Mouse (Mus musculus) hindbrain, embryonic 16.5 days (tissue): ENCODE results near the gene Myl7. TPM values are rescaled to one million over a fixed set of nuclear protein-coding genes. Genes with fewer than 3 reads are reported as not detected.

Experiments used
- ATAC-seq: fragments of 200-750 bp; cut with Nextera tagmentation; 2 replicates; pipeline ENCODE4 v1.8.0; 2017; ENCODE audit warnings: moderate TSS enrichment, moderate library complexity
- H3K27ac ChIP-seq: fragments of 300-500 bp; sonication (generic); 2 replicates; pipeline ENCODE4 v1.5.1; 2014; ENCODE audit warnings: low read depth, mild to moderate bottlenecking, control low read depth, low read length, moderate library complexity
- H3K27me3 ChIP-seq: fragments of 300-500 bp; sonication (generic); replicated peaks from 2 replicates; pipeline ENCODE4 v1.6.1; 2014; ENCODE audit warnings: low read length; ENCODE audit not compliant: control insufficient read depth, insufficient read depth
- H3K36me3 ChIP-seq: fragments of 300-500 bp; sonication (generic); 2 replicates; pipeline ENCODE4 v1.6.1; 2014; ENCODE audit warnings: mild to moderate bottlenecking, low read length, moderate library complexity, mixed read lengths; ENCODE audit not compliant: control insufficient read depth, insufficient read depth
- H3K4me1 ChIP-seq: fragments of 300-500 bp; sonication (generic); 2 replicates; pipeline ENCODE4 v1.6.1; 2014; ENCODE audit warnings: low read depth, low read length; ENCODE audit not compliant: control insufficient read depth, insufficient read depth
- H3K4me2 ChIP-seq: fragments of 300-500 bp; sonication (generic); 2 replicates; pipeline ENCODE4 v1.6.1; 2014; ENCODE audit warnings: mild to moderate bottlenecking, low read length, control low read depth, moderate library complexity
- H3K4me3 ChIP-seq: fragments of 300-500 bp; sonication (generic); 2 replicates; pipeline ENCODE4 v1.5.1; 2014; ENCODE audit warnings: mild to moderate bottlenecking, low read length, control low read depth, moderate library complexity
- H3K9ac ChIP-seq: fragments of 300-500 bp; sonication (generic); 2 replicates; pipeline ENCODE4 v1.6.1; 2014; ENCODE audit warnings: low read depth, mild to moderate bottlenecking, control low read depth, low read length, moderate library complexity
- H3K9me3 ChIP-seq: fragments of 300-500 bp; sonication (generic); 2 replicates; pipeline ENCODE4 v1.6.1; 2014; ENCODE audit warnings: mild to moderate bottlenecking, low read length, moderate library complexity; ENCODE audit not compliant: control insufficient read depth
- WGBS: fragments of 180-500 bp; shearing (Covaris S2); extraction: QIAGEN DNeasy Blood & Tissue Kit; methylation state at CpG from one replicate; pipeline ENCODE4 v1.1.7; 2014; 5-methylcytosine and 5-hydroxymethylcytosine counted together
- polyA plus RNA-seq: library from polyadenylated mRNA; unstranded; fragments of >200 nt; fragmentation: Nextera tagmentation; extraction: Ambion mirVana; gene quantifications from 2 replicates; pipeline ENCODE4 v1.2.1, GENCODE M21; 2015

Myl7 gene
- polyA plus RNA-seq, 1 experiment from 2014 or later, result not detected

DNA sequence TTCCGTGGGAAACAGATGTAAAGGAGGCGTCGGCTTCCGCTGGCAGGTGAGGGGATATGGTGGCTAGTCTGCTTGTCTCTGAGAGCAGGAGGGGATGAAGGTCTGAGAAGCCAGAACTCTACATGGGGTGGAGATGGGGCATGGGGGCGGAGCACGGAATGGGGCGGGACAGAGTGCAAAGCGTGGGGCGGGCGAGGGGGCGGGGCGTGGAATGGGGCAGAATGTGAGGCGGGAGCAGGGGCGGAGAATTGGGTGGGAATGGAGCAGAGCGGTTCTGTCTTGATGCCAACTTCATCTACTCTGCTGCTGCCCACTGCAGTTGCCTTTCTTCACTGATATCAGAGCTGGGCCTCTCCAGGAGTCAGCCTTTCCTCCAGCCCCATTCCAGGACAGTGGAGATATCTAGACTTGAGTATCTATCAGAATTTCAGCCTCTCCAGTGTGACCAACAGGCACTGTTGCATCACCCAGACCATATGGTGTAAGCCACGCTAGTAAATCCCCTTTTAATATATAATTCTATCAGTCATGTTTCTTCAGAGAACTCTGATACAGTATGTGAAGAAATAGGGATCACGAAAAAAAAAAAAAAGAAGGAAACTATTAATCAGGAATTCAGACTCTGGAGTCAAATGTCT lies 21.9 kb upstream of the Myl7 start:
- Histone ChIP-seq H3K9me3 (no peaks in the 10 kb centered on the region), H3K9ac (no peak overlapping the region), H3K4me3 (no peak overlapping the region), H3K36me3 (no peaks in the 10 kb centered on the region), H3K4me2 (no peak overlapping the region), H3K27me3 (no peaks in the 10 kb centered on the region), H3K4me1 (no peaks in the 10 kb centered on the region), H3K27ac (no peak overlapping the region)
- ATAC-seq, result no peak
- 39% methylated on average over 17 of the region's 17 CpGs for WGBS

DNA sequence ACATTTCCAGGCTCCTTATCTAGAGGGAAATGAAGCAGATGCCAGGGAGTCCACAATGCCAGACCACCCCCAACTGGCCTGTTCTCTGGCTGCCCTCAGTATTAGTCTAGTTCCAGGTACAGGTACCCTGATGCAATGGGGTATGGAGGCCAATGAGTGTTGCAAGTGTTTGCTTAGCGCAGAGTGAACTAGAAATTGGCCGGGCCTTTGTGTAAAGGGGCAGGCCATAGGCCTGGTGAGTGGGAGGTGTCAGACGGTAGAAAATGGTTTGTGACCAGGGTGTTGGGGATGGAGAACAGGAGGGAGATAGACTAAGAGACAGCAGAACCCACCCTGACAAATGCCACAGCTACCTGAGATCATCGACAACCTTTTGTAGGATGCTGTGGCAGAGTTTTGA lies 21.0 kb upstream of the Myl7 start:
- Histone ChIP-seq H3K27me3 (no peaks in the 10 kb centered on the region), H3K4me3 (no peak overlapping the region), H3K9me3 (no peaks in the 10 kb centered on the region), H3K27ac (no peak overlapping the region), H3K9ac (no peak overlapping the region), H3K4me2 (no peak overlapping the region), H3K4me1 (no peaks in the 10 kb centered on the region), H3K36me3 (no peaks in the 10 kb centered on the region)
- ATAC-seq, result no peak
- 99% methylated on average over 4 of the region's 4 CpGs for WGBS

DNA sequence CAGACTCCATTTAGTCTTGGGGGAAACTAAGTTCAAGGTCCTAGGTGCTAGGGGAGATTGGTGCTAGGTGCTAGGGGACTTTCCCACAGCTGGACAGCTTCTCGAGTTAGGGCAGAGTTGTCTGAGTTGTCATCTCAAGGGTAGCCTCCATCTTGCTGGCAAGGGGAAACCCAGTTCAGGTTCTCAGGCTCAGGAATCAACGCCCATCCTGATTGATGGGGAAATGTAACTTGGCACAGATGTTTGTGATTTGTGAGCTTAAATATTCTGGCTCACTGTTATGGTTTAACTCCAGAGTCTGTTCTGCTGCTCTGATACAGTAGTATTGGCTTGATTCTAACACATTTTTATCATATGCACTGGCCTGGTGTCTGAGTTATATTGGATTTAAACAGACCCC lies 19.5 kb upstream of the Myl7 start:
- WGBS, result 86% methylated on average over 2 of the region's 2 CpGs
- Histone ChIP-seq H3K36me3 (no peaks in the 10 kb centered on the region), H3K9me3 (no peaks in the 10 kb centered on the region), H3K27me3 (no peaks in the 10 kb centered on the region), H3K4me2 (no peak overlapping the region), H3K27ac (no peak overlapping the region), H3K4me3 (no peak overlapping the region), H3K4me1 (no peaks in the 10 kb centered on the region), H3K9ac (no peak overlapping the region)
- ATAC-seq, result no peak

DNA sequence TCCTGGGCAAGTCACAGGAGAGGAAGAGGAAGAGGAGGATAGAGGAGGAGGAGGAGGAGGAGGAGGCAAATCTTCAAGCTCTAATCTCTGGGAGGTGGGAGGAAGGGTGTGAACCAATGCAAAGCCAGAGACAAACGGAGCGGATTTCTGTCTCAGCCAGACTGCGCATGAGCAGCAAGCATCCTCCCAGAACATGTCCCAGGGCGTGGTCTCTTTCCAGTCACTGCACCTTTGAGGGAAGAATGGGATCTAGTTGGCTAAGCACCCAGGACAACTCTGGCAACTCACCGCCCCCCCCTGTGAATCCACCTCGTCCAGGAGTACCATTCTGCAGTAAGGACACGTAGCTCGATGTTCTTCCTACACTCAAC lies 17.6 kb upstream of the Myl7 start:
- H3K4me3 ChIP-seq, result no peak overlapping the region
- no peak overlapping the region for H3K9ac ChIP-seq
- H3K4me2 ChIP-seq, result no peak overlapping the region
- no peaks in the 10 kb centered on the region for H3K36me3 ChIP-seq
- no peaks in the 10 kb centered on the region for H3K9me3 ChIP-seq
- H3K27me3 ChIP-seq, result no peaks in the 10 kb centered on the region
- H3K27ac ChIP-seq, result no peak overlapping the region
- 72% methylated on average over 7 of the region's 8 CpGs for WGBS
- no peaks in the 10 kb centered on the region for H3K4me1 ChIP-seq
- ATAC-seq, result no peak

DNA sequence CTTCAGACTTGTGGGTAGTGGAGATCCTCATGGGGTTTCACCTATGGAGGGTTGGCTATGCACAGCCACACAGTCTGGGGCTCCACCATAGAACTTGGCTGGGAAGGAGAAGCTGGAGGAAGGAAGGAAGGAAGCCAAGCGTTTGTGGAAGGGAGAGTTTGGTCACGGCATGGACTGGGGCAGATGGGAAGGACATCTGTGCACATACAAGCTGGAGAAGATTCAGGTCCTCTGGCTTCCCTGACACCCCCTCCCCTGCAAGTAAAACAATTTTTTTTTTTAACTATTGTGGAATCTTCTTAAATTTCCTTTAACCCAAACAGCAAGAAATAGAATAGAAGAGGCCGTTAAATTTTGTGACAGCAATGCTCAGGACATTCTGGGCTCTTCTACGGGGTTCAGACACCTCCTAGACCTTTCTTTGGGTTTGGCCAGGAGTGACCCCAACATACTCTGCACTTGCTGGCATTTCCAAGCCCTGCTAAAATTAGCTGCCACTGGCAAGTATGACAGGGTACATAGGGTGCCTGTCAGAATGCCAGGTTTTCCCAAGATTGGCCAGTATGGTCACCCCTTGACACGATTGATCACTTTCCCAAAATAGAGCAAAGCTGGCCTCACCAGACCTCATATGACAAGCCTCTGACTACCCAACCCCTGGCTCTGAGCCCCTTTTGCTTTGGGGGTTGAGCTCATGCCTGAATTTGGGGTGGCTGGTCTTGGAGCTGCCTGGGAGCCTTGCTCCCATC lies 17.0 kb upstream of the Myl7 start:
- Histone ChIP-seq H3K9me3 (no peaks in the 10 kb centered on the region), H3K27me3 (no peaks in the 10 kb centered on the region), H3K4me3 (no peak overlapping the region), H3K36me3 (no peaks in the 10 kb centered on the region), H3K9ac (no peak overlapping the region), H3K4me2 (no peak overlapping the region), H3K4me1 (no peaks in the 10 kb centered on the region), H3K27ac (no peak overlapping the region)
- ATAC-seq, result no peak
- WGBS, result 81% methylated on average over 5 of the region's 5 CpGs

DNA sequence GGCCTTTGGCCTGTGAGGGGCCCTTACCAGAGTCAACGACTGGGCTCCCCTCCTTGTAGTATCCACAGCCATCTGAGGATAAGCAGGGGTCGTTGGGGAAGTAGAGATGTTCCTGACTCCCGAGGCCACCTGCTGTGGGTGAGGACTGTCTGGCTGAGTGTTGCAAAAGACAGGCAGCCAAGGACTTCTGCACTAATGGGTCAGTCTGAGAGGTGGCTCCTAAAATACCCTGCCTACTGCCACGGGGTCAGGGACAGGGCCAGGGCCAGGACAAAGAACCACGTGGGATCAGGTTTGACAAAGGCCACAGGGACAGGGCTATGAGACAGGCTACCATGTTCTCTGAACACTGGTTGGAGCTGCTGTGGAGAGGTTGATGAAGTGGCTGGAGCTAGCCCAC lies 16.4 kb upstream of the Myl7 start:
- no peaks in the 10 kb centered on the region for H3K27me3 ChIP-seq
- H3K27ac ChIP-seq, result no peak overlapping the region
- H3K9ac ChIP-seq, result no peak overlapping the region
- no peaks in the 10 kb centered on the region for H3K36me3 ChIP-seq
- no peak overlapping the region for H3K4me3 ChIP-seq
- no peaks in the 10 kb centered on the region for H3K4me1 ChIP-seq
- H3K4me2 ChIP-seq, result no peak overlapping the region
- no peaks in the 10 kb centered on the region for H3K9me3 ChIP-seq
- WGBS, result 71% methylated on average over 5 of the region's 5 CpGs
- no peak for ATAC-seq

DNA sequence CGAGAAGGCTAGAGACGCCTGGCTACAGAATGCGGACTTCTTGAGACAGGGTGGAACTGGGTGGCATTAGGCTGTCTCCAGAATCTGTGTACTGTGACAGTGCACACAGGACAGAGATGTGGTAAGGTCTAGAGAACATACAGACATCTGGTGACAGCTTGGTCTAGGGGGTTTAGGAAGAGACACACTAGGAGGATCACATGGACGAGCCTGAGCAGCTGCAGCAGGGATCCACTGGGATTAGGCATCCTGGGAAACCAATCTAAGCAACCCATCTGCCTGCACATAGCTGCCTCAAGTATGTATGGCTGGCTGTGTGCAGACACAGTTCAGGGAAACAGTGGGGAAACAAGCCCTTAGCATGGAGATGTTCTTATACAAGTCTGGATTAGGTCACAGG lies 15.4 kb upstream of the Myl7 start:
- Histone ChIP-seq H3K9me3 (no peaks in the 10 kb centered on the region), H3K4me1 (no peaks in the 10 kb centered on the region), H3K27me3 (no peaks in the 10 kb centered on the region), H3K9ac (no peak overlapping the region), H3K36me3 (no peaks in the 10 kb centered on the region), H3K4me3 (no peak overlapping the region), H3K27ac (no peak overlapping the region), H3K4me2 (no peak overlapping the region)
- WGBS, result 76% methylated on average over 4 of the region's 4 CpGs
- ATAC-seq, result no peak

DNA sequence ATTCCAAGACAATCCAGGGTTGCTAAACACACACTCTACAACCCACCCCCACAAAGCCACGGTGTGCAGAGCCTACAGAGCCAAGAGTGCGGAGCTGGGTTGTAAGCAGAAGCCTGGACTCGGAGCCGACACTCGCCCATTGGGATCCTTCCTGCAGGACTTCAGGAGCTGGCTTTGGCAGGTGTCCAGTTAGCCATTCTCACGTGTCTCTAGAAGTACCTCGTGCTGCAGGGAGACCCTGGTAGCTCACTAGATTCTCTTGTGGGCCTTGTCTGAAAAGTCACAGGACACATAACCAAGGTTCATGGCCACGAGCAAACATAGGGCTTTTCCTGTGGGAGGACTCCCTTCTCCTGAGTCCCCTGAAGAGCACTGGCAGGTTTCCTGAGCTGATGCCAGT lies 14.7 kb upstream of the Myl7 start:
- Histone ChIP-seq H3K4me3 (no peak overlapping the region), H3K4me2 (no peak overlapping the region), H3K4me1 (no peaks in the 10 kb centered on the region), H3K27me3 (no peaks in the 10 kb centered on the region), H3K9me3 (no peaks in the 10 kb centered on the region), H3K9ac (no peak overlapping the region), H3K27ac (no peak overlapping the region), H3K36me3 (no peaks in the 10 kb centered on the region)
- 67% methylated on average over 8 of the region's 8 CpGs for WGBS
- no peak for ATAC-seq

DNA sequence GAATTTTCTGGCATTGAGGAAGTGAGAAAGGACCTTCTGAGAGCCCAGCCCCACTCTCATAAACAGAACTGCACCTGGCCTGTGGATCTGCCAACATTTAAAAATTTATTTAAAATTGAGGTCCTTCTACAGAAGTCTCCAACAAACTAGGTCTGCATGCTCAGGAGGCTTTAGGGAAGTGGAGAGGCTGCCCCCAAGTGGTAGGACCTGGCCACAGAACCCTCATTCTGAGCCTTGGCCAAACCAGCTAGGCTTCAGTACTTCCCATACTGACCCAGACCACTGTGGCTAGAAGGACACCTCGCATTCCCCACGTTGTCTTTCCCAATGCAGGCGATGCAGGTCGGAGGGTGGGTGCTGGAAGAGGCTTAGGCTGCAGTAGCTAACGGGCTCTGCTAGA lies 14.1 kb upstream of the Myl7 start:
- H3K9me3 ChIP-seq, result no peaks in the 10 kb centered on the region
- H3K4me1 ChIP-seq, result no peaks in the 10 kb centered on the region
- H3K27ac ChIP-seq, result no peak overlapping the region
- H3K27me3 ChIP-seq, result no peaks in the 10 kb centered on the region
- ATAC-seq, result no peak
- 34% methylated on average over 5 of the region's 5 CpGs for WGBS
- H3K4me2 ChIP-seq, result no peak overlapping the region
- no peak overlapping the region for H3K4me3 ChIP-seq
- H3K9ac ChIP-seq, result no peak overlapping the region
- no peaks in the 10 kb centered on the region for H3K36me3 ChIP-seq
